Mouse (Mus musculus): ENCODE measurements at regions not wholly inside any gene's neighbourhood (a gene's known extent, or its start where the extent isn't known, plus 50 kb on each side); places are given as distances from the start of the nearest gene placed in this dataset.

DNA sequence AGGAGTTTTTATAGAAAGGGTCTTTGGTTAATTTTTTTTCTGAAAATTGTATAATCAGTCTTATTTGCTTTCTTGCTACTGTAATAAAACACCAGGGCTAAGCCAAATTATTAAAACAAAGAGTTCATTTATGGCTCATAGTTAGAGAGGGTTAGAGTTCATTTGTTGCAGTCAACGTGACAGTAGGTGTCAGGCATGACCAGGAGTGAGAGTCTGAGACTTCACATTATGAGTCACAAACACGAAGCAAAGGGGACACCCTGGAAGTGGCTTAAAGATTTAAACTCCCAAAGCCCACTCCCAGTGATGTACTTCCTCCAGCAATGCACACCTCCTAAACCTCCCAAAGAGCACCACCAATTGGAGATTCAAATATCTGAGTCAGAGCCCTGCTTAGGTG lies 305.6 kb downstream of the Irx1 start:
- no peak for DNase-seq
- intact Hi-C loops (cut with DNase I) = no loop called here

DNA sequence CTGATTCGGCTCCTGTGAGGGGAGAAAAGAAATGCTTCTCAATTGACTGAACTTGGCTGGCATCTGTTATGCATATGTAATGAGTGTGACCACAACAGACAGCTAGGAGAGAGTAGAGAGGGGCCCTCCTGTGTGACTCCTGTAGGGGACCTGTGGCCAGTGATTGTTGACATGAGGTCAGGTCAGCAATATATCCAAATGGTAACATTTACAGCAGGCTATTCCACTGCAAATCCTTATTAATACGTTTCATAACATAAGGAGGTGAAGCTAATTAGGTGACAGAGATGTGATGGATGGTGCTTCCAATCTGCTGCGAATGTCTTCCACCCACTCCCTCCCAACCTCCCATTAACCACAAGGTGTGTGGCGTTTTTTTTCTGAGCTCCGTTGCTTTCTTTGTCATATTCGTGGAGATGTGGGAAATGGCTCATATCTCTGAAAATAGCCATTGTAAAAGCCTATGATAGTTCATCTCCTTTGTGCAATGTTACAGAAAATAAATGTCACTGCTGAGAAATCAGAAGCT lies 309.5 kb downstream of the Irx1 start:
- intact Hi-C loops (cut with DNase I) = no loop called here

DNA sequence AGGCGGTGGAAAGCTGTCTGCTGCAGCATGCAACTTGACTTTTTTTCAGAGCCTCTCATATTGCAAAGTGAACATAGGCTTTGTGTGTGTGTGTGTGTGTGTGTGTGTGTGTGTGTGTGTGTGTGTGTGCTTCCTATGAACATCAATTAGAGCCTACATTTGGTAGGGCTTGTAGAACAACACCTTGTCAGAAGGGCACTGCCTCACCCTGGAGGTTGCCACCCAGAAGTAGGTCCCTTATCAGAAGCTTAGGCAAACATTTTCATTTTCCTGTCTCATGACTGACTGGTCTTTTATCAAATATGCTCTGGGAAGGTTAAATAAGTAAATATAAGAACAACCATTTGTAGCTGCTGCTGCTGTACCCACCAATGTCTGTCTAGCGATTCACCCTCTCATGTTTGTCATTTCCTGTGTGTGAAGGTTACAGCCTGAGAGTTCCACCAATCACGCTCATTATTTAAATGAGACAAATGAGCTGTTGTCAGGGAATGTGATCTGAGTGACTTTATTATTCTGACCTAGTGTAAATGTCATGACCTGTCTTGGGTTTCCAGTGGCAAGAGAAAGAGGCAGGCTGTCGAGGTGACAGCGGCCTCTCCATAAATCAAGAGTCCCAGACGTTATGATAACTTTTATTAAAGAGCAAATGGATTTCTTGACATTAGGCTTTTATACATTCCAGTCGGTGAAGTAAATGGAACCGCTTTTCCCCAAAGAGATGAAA lies 310.1 kb downstream of the Irx1 start:
- intact Hi-C loops (cut with DNase I) = no loop called here
- DNase-seq = no peak

More for the DNA sequence above, 309.5 kb downstream of the Irx1 start:
- DNase-seq = no peak

DNA sequence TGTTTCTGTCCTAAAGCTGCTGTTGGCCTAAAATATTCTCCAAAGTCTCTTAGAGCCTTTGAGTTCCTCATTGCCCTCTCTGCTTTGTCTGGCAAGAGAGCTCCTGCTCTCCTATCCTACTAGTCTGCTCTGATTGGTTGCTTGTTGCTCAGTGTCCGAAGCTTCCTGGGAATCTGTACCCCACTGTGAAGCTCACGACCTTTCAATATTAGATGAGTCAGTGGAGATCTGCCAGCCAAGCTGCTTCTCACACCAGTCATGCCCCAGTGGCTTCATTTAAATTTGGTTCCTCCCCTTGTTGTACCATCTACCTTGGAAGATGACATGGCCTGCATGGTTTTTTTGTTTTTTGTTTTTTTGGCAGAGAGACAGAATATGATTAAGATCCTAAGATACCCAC lies 313.6 kb downstream of the Irx1 start:
- DNase-seq = no peak
- intact Hi-C loops (cut with DNase I) = no loop called here

DNA sequence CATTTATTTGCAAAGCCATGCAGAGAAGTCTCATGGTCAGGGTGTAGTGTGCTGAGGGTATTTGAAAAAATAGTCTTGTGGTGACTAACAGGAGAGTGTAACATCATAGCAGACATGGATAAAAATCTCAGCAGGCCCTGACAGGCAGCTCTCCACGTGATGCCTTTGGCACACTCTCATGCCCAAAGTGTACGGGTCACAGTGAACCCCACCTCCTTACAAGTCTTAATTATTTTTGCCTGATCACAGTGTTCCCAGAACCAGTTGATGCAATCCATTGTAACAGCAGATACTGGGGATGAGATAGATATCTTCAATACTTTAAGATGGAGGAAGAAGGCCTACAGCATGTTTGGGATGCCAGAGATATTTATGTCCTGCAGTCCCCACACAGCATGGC lies 314.5 kb downstream of the Irx1 start:
- DNase-seq = no peak
- intact Hi-C loops (cut with DNase I) = no loop called here

DNA sequence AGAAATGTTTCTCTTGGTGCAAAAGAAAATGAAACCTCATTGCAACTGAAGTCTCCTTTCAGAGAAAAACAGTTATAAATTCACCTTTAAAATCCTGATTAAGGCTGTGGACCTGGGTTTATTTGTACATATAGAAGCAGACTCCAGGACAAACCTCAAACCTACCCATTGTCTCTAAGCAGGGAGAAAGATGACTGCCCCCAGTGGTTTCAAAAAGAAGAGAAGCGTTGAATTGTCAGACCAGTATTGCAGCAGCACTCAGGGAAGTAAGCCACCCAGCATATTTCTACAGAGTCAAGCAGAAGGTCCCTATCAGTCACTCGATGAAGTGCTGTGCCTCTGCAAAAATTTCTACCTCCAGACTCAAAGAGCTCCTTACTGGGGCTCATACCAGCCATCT lies 332.1 kb downstream of the Irx1 start:
- intact Hi-C loops (cut with DNase I) = no loop called here
- DNase-seq = no peak

DNA sequence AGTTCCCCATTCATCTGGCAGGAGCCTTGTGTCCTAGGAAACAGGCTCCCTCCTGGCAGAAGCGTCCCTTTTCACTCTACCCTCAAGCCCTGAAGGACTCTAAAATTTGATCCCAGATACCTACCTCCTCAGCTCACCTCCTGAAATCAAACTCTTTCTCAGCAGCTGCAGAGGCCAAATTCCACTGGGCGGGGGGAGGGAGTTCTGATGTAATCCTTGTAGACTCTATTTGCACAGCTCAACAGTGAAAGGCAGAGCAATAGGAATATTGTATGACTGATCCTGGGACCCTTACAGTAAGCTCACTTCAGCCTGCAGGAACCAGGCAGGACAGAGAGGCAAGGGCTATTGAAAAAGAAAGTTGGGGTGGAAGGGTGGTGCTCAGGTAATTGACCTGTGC lies 346.3 kb downstream of the Irx1 start:
- no peak for DNase-seq
- intact Hi-C loops (cut with DNase I) = no loop called here

DNA sequence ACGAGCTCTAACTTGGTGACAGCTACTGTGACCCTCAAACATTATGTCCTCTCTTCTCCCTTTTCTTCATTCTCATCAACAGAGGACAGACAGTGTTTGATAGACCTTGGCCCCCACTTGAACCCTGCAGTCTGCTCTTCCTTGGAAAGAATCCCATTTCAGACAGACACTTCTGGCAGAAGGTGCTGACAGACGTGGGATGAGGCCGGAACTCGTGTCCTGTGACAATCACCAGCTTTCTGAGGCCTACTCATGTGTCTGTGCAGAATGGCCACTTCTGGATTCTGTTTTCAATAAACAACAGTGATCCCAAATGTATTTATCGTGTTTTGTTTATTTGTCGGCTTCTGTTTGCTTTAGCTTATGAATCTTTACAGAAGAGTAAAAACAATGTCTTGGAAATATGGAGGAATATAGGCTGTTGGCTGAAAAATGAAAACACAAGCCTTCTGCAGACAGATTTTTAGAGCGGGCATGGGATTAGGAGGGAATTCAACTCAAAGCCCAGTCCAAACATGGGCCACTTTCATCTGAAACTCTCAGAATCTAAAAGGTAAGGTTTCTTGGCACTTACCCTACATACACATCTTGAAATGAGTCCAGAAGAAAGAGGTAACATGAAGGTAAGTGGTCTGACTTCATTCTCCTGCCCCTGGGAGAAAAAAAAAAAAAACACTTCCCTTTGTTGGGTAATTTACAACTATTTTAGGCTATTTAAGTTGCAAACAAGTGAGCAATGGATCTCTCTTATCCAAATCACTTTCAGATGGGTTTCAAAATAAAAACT lies 350.9 kb downstream of the Irx1 start:
- no peak for DNase-seq
- intact Hi-C loops (cut with DNase I) = no loop called here

DNA sequence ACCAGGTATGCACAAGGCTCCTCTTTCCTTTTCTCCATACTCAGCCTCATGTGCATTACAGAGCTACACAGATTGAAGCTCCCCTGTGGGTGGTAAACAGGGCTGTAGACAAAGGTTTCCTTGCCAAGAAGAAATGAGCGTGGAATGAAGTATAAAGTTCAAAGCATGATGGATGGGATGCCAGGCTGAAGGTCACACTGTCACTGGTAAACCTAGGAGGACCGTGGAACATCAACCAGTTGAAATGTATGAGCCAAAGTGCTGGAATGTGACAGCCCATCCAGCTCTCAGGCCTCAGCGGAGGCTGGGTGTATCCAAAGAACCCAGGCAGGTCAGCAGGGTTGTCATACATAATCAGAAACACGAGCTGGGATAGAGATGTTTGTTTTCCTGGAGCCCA lies 381.0 kb downstream of the Irx1 start:
- DNase-seq = no peak
- intact Hi-C loops (cut with DNase I) = no loop called here

DNA sequence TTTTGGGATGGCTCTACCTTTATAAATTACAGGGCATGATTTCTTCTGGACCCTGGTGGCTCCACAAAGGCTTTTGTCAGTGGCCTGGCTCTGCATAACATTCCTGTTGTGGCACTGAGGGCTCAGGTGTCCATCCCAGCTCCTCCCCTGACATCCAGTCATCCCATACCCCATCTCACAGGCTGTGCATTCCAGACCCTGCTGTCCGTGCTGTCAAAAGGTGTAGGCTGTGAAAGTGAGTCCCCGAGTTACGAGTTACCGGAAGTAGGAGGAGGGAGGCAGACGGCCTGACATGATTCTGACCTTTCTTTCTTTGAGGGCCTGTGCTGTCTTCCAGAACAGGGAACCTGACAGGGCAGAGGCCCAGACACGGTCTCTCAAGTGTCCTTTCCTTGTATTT lies 397.6 kb downstream of the Irx1 start:
- intact Hi-C loops (cut with DNase I) = no loop called here
- DNase-seq = no peak

DNA sequence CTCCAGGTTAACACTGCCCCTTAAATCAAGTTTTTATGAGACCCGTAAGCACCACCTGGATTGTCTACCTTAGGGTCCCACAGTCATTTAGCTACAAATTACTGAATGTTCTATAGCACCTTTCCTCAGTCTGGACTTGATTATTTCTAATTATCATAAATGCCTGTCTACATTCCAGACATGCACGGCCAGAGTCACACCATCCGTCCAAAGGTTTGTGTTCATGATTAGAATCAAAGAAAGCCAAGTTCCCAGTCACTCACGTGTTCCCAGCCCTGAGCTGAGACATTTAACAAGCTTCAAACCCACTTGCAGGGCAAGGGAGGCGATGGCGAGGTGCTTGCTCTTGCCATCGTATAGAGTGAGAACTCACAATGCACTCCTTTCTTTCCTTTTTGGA lies 398.1 kb downstream of the Irx1 start:
- no peak for DNase-seq
- intact Hi-C loops (cut with DNase I) = no loop called here

DNA sequence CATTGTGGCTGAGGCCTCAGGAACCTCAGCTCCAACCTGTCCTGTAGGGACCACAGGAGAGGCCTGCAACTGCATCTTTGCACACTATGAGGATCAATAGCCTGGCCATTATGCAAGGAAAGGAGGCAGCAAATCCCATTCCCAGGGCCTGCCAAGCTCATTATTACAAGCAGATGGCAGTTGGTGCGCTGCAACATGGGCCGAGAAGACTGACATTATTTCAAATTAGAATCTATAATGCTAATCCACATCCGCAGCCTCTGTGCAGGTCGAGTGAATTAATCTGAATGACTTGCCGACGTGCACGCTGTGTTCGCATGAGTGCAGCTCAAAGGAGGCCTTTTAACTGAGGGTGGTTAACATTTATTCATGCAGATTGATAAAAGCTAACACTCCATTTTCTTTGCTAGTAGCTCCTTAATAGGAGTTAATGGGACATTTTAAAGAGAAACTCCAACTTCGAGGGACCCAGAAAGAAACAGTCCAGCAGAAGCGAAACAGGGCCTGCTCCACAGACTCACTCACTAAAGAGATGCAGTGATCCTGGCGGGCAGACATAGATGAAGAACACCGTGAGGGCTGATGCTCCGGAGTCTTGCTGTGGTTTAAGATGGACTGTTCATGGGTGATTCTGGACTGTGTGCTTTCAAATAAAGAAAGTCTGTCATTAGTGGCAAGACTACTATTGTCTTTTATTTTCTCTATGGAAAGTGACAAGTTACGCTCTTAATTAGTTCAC lies 404.9 kb downstream of the Irx1 start:
- intact Hi-C loops (cut with DNase I) = no loop called here
- no peak for DNase-seq

DNA sequence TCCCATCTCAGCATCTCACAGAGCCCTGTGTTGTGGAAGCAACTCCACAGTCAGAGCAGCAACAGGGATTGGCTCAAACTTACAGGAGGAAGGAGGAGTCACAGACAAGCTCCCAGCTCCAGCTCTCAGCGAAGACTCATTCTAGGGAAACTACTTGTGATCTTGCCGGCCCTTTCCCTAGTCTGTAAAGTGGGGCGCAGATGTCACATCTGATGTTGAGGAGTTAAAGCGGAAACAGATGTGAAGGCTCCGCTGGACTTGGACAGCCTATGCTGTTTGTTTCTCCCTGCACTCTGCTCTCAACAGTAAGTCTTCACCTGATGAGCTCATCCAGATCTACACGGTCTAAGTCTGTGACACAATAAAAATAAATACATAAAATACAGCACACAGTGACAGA lies 408.1 kb downstream of the Irx1 start:
- intact Hi-C loops (cut with DNase I) = no loop called here
- no peak for DNase-seq

DNA sequence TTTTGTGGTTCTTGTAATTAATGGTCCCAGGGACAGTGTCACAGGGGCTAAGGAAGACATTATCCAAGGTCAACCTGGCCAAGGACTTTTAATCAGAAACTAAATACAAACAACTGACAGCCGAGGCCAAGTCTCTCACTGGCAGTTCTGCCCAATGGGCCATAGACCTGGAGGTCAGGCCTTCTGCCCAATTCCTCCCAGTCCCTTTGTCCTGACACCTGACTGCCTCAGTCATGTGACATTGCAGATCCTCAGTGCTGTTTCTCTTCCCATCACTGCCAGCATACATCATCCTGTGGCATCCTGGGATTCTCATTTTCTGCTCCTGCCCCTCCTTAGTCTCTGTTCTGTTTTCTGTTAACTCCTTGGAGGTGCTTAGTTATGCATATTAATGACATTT lies 413.4 kb downstream of the Irx1 start:
- intact Hi-C loops (cut with DNase I) = no loop called here
- DNase-seq = no peak

DNA sequence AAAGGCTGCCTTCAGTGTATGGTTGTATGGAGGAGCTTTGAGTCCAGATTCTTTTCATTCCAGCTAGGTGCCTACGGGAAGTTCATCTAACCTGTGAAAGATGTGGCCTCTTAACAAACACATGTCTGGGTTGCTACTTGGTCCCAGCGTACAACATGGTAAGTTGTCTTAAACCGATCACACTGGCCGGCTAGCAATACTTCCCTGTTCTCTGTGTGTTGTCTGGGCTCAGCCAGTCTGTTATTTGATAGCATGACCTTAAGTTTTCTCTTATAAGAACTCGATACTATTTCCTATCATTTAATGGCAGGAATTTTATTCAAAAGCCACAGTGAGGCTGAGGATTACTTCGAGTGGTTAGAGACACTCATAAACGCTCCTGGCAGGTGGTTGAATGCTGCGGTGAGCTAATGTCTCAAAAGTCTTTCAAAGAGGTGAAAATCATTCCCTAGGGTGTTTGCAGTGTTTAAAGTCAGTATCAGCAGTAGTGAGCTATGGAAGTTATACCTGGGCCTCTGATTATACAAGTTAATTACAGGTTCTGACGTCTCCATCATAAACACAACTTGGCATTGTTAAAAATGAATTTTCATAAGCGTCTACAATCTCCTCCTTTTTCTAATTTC lies 414.2 kb downstream of the Irx1 start:
- intact Hi-C loops (cut with DNase I) = no loop called here
- no peak for DNase-seq

DNA sequence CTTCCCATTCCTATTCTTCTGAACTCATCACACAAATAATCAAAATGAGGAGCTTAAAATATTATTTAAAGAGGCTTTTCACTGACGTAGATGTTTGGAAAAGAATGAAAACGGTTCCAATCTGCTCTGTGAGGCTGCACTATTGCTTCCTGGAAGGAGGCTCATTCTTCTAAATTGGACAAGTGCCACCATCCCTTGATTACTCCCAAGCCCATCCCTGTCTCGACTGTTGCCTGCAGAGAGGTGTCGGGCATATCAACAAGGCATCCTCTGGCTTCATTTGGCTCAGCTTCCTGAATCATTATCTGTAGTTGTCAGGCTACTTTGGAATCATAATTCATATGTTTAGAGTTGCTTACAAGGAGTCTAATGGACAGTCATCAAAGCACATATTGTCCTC lies 425.3 kb downstream of the Irx1 start:
- intact Hi-C loops (cut with DNase I) = no loop called here
- no peak for DNase-seq

DNA sequence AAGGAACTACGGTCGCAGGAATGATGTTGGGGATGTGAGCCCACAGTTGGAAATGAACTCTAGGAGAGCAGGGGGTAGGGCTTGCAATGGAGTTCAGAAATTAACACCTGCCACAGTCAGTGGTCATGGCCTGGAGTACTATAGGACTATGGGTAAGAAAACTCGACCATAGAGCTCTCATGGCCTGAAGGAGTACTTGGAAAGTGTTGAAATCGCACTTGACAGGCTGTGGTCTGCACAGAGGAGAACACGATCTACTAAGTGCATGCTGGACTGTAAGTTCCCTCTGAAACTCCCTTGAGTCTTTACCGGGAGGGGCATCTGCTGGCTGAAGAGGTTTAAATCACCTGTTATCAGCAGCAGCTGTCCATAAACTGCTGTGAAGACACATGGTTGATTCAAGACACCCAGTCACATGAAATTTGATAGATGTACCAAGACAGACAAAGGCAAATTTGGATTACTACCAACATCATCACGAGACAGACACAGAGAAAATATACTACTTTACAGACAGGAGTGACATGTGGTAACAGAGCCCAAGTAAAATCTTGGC lies 430.6 kb downstream of the Irx1 start:
- intact Hi-C loops (cut with DNase I) = no loop called here
- no peak for DNase-seq

DNA sequence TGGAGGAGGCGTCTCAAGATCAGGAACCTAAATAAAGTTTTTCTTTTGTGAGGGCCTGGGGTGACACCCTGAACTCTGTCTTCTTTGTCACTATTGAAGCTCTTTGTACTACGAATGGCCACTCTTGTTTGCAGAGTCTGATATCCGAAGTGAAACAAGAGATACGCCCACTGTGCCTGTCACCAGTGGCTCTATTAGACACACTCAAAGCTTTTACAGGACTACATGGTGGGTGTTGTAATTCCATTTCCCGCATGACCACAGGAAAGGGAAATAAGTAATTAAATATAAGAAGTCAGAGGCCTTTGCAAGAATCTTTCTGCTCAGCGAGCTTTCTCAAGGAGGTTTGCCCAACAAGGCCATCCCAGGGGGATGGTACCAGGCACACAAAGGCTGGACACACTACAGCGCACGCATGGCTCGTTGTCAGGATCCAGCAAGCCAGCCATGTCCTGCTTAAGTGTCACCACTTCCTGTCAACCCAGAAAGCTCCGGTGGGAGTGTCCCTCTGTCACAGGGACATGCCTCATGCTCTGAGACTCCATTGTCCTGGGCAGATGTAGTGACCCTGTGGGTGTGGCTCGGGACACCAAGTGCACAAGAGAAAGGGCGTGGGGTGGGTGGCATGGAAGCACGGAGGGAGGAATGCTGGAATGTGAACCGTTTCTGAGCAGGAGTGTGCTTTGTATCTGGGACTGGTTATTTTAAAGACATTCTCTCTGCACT lies 434.0 kb downstream of the Irx1 start:
- no peak for DNase-seq
- intact Hi-C loops (cut with DNase I) = no loop called here

DNA sequence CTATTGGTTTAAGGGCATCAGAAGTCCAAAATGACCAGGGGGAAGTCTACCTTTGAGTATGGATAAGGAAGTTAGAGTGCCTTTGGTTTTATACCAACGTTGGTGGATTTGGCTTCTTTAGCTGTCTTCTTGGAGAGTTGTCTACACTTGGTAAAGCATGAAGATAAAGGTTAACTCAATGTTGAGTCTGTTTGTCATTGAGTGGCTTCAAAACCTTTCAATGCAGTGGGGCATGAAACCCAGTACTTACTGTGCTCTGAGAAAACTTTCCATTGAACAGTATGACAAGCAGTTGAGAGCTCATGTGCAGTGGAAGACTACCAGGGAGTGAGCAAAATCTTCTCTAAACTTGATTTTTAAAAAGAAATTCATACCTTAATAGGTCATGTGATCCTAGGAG lies 445.7 kb downstream of the Irx1 start:
- DNase-seq = no peak
- intact Hi-C loops (cut with DNase I) = no loop called here

DNA sequence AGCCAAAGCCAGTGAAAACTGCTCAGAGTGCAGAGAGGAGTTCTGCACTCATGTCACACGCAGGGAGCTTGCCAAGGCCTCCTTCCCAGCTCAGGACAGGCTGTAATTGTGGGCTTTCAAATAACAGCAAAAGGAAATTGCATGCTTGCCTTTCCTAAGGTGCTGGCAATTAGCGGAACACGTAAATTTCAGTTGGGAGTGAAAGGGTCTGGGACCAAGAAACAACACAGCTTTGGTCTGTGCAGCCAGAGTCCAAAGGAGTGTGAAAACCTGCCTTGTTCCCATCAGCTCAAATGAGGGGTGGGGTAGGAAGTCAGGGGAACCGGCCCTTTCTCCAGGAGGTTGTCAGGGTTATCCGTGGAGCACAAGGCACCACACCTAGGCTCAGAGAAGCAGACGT lies 450.3 kb downstream of the Irx1 start:
- no peak for DNase-seq
- intact Hi-C loops (cut with DNase I) = no loop called here
